Mouse (Mus musculus): ENCODE measurements around the gene Heyl. TPM values are rescaled to one million over a fixed set of nuclear protein-coding genes. Genes with fewer than 3 reads are reported as not detected.

The Heyl gene
- polyA plus RNA-seq, 1 experiment from 2014 or later = 34.0 TPM

GRCm38 (mm10) chr4:123223309-123223708, 10.0 kb upstream of the Heyl start:
- Histone ChIP-seq H3K27ac (ENCODE audit: low read depth, low read length) (no peak overlapping the region), H3K4me3 (ENCODE audit: low read depth, low read length) (no peak overlapping the region), H3K9me3 (ENCODE audit: control insufficient read depth, low read length) (no peaks in the 10 kb centered on the region), H3K9ac (ENCODE audit: low read length) (no peak overlapping the region), H3K4me1 (ENCODE audit: control insufficient read depth, insufficient read depth, low read length) (peaks cover 7% of the 10 kb centered on the region), H3K4me2 (ENCODE audit: low read depth) (no peak overlapping the region), H3K36me3 (ENCODE audit: control insufficient read depth, insufficient read depth, low read length) (no peaks in the 10 kb centered on the region), H3K27me3 (ENCODE audit: control insufficient read depth, insufficient read depth, low read length) (no peaks in the 10 kb centered on the region)
- DNase-seq (ENCODE audit: low spot score) (no peak), ATAC-seq (ENCODE audit: insufficient read depth, low FRiP score, low TSS enrichment) (no peak)
- 52% methylated on average over 3 of the region's 3 CpGs for WGBS

GRCm38 (mm10) chr4:123225718-123226403, 7.5 kb upstream of the Heyl start:
- DNase-seq (ENCODE audit: low spot score) = no peak
- WGBS = 61% methylated on average over 10 of the region's 10 CpGs

GRCm38 (mm10) chr4:123227707-123228106, 5.6 kb upstream of the Heyl start:
- Histone ChIP-seq H3K9me3 (ENCODE audit: control insufficient read depth, low read length) (no peaks in the 10 kb centered on the region), H3K4me1 (ENCODE audit: control insufficient read depth, insufficient read depth, low read length) (peaks cover 14% of the 10 kb centered on the region), H3K27me3 (ENCODE audit: control insufficient read depth, insufficient read depth, low read length) (no peaks in the 10 kb centered on the region), H3K4me2 (ENCODE audit: low read depth) (no peak overlapping the region), H3K4me3 (ENCODE audit: low read depth, low read length) (no peak overlapping the region), H3K36me3 (ENCODE audit: control insufficient read depth, insufficient read depth, low read length) (no peaks in the 10 kb centered on the region), H3K9ac (ENCODE audit: low read length) (no peak overlapping the region), H3K27ac (ENCODE audit: low read depth, low read length) (no peak overlapping the region)
- 31% methylated on average over 4 of the region's 4 CpGs for WGBS
- ATAC-seq (ENCODE audit: insufficient read depth, low FRiP score, low TSS enrichment) (no peak), DNase-seq (ENCODE audit: low spot score) (no peak)

More at GRCm38 (mm10) chr4:123225718-123226403, 7.5 kb upstream of the Heyl start:
- H3K27ac ChIP-seq (ENCODE audit: low read depth, low read length) = no peak overlapping the region
- H3K4me3 ChIP-seq (ENCODE audit: low read depth, low read length) = no peak overlapping the region
- ATAC-seq (ENCODE audit: insufficient read depth, low FRiP score, low TSS enrichment) = no peak
- no peak overlapping the region for H3K4me2 ChIP-seq (ENCODE audit: low read depth)
- H3K4me1 ChIP-seq (ENCODE audit: control insufficient read depth, insufficient read depth, low read length) = peaks cover 14% of the 10 kb centered on the region
- H3K27me3 ChIP-seq (ENCODE audit: control insufficient read depth, insufficient read depth, low read length) = no peaks in the 10 kb centered on the region
- H3K9me3 ChIP-seq (ENCODE audit: control insufficient read depth, low read length) = no peaks in the 10 kb centered on the region
- no peak overlapping the region for H3K9ac ChIP-seq (ENCODE audit: low read length)
- H3K36me3 ChIP-seq (ENCODE audit: control insufficient read depth, insufficient read depth, low read length) = no peaks in the 10 kb centered on the region

- no peak overlapping the region for H3K9ac ChIP-seq (ENCODE audit: low read length)
- DNase-seq (ENCODE audit: low spot score) (no peak), ATAC-seq (ENCODE audit: insufficient read depth, low FRiP score, low TSS enrichment) (no peak)
- H3K4me2 ChIP-seq (ENCODE audit: low read depth) = no peak overlapping the region
- H3K27ac ChIP-seq (ENCODE audit: low read depth, low read length) = no peak overlapping the region
- peaks cover 15% of the 10 kb centered on the region for H3K4me1 ChIP-seq (ENCODE audit: control insufficient read depth, insufficient read depth, low read length)
- H3K9me3 ChIP-seq (ENCODE audit: control insufficient read depth, low read length) = no peaks in the 10 kb centered on the region
- 31% methylated on average over 2 of the region's 2 CpGs for WGBS
- 0 out of 2 replicates have a peak, but pooled peaks cover under 1% of the 10 kb centered on the region for H3K27me3 ChIP-seq (ENCODE audit: control insufficient read depth, insufficient read depth, low read length)
- no peaks in the 10 kb centered on the region for H3K36me3 ChIP-seq (ENCODE audit: control insufficient read depth, insufficient read depth, low read length)
- no peak overlapping the region for H3K4me3 ChIP-seq (ENCODE audit: low read depth, low read length)
These were observed 5.1 kb upstream of the Heyl start for GRCm38 (mm10) chr4:123228270-123228669.

- no peak overlapping the region for H3K4me3 ChIP-seq (ENCODE audit: low read depth, low read length)
- no peak overlapping the region for H3K9ac ChIP-seq (ENCODE audit: low read length)
- H3K27ac ChIP-seq (ENCODE audit: low read depth, low read length) = no peak overlapping the region
- H3K36me3 ChIP-seq (ENCODE audit: control insufficient read depth, insufficient read depth, low read length) = no peaks in the 10 kb centered on the region
- H3K9me3 ChIP-seq (ENCODE audit: control insufficient read depth, low read length) = no peaks in the 10 kb centered on the region
- peaks cover 9% of the 10 kb centered on the region; the same call in 1 of the 2 replicates for H3K27me3 ChIP-seq (ENCODE audit: control insufficient read depth, insufficient read depth, low read length)
- DNase-seq (ENCODE audit: low spot score) (no peak), ATAC-seq (ENCODE audit: insufficient read depth, low FRiP score, low TSS enrichment) (no peak)
- H3K4me1 ChIP-seq (ENCODE audit: control insufficient read depth, insufficient read depth, low read length) = peaks cover 20% of the 10 kb centered on the region
- 64% methylated on average over 11 of the region's 11 CpGs for WGBS
- no peak overlapping the region for H3K4me2 ChIP-seq (ENCODE audit: low read depth)
These were observed 4.2 kb upstream of the Heyl start for GRCm38 (mm10) chr4:123229166-123229565.

- Histone ChIP-seq H3K9me3 (ENCODE audit: control insufficient read depth, low read length) (no peaks in the 10 kb centered on the region), H3K4me2 (ENCODE audit: low read depth) (peak overlapping the region; percentile 70; the same call in 1 of the 2 replicates), H3K36me3 (ENCODE audit: control insufficient read depth, insufficient read depth, low read length) (no peaks in the 10 kb centered on the region), H3K4me1 (ENCODE audit: control insufficient read depth, insufficient read depth, low read length) (peaks cover 17% of the 10 kb centered on the region), H3K4me3 (ENCODE audit: low read depth, low read length) (no peak overlapping the region), H3K27me3 (ENCODE audit: control insufficient read depth, insufficient read depth, low read length) (peaks cover 12% of the 10 kb centered on the region; the same call in 1 of the 2 replicates), H3K27ac (ENCODE audit: low read depth, low read length) (no peak overlapping the region), H3K9ac (ENCODE audit: low read length) (no peak overlapping the region)
- DNase-seq (ENCODE audit: low spot score) (no peak), ATAC-seq (ENCODE audit: insufficient read depth, low FRiP score, low TSS enrichment) (no peak)
- 65% methylated on average over 3 of the region's 3 CpGs for WGBS
These were observed 515 bp upstream of the Heyl start for GRCm38 (mm10) chr4:123232841-123233240.

- ATAC-seq (ENCODE audit: insufficient read depth, low FRiP score, low TSS enrichment) (no peak), DNase-seq (ENCODE audit: low spot score) (no peak)
- H3K4me3 ChIP-seq (ENCODE audit: low read depth, low read length) = no peak overlapping the region
- no peak overlapping the region for H3K9ac ChIP-seq (ENCODE audit: low read length)
- peak overlapping the region; percentile 49 for H3K27ac ChIP-seq (ENCODE audit: low read depth, low read length)
- peaks cover 22% of the 10 kb centered on the region for H3K4me1 ChIP-seq (ENCODE audit: control insufficient read depth, insufficient read depth, low read length)
- 35% methylated on average over 9 of the region's 9 CpGs for WGBS
- no peaks in the 10 kb centered on the region for H3K9me3 ChIP-seq (ENCODE audit: control insufficient read depth, low read length)
- peak overlapping the region; percentile 8; the same call in 1 of the 2 replicates for H3K4me2 ChIP-seq (ENCODE audit: low read depth)
- H3K27me3 ChIP-seq (ENCODE audit: control insufficient read depth, insufficient read depth, low read length) = peaks cover 17% of the 10 kb centered on the region; the same call in 1 of the 2 replicates
- no peaks in the 10 kb centered on the region for H3K36me3 ChIP-seq (ENCODE audit: control insufficient read depth, insufficient read depth, low read length)
These were observed 2.6 kb downstream of the Heyl start for GRCm38 (mm10) chr4:123235835-123236430.

GRCm38 (mm10) chr4:123236431-123237031, 3.2 kb downstream of the Heyl start:
- Histone ChIP-seq H3K9me3 (ENCODE audit: control insufficient read depth, low read length) (no peaks in the 10 kb centered on the region), H3K4me2 (ENCODE audit: low read depth) (peak overlapping the region; percentile 1), H3K36me3 (ENCODE audit: control insufficient read depth, insufficient read depth, low read length) (no peaks in the 10 kb centered on the region), H3K27ac (ENCODE audit: low read depth, low read length) (0 out of 2 replicates have a peak overlapping the region, but pooled peaks have one; percentile 6), H3K4me1 (ENCODE audit: control insufficient read depth, insufficient read depth, low read length) (peaks cover 22% of the 10 kb centered on the region), H3K4me3 (ENCODE audit: low read depth, low read length) (no peak overlapping the region), H3K27me3 (ENCODE audit: control insufficient read depth, insufficient read depth, low read length) (peaks cover 17% of the 10 kb centered on the region; the same call in 1 of the 2 replicates), H3K9ac (ENCODE audit: low read length) (no peak overlapping the region)
- 83% methylated on average over 13 of the region's 13 CpGs for WGBS
- DNase-seq (ENCODE audit: low spot score) (no peak), ATAC-seq (ENCODE audit: insufficient read depth, low FRiP score, low TSS enrichment) (no peak)

Measured in neural tube, embryonic 11.5 days (tissue).